Mouse (Mus musculus) limb, embryonic 14.5 days (tissue): Measurements from ENCODE around the gene Nck2. TPM values are rescaled to one million over a fixed set of nuclear protein-coding genes. Genes with fewer than 3 reads are reported as not detected.

Source experiments
- ATAC-seq: fragments of 200-750 bp; cut with Nextera tagmentation; 2 replicates; pipeline ENCODE4 v1.8.0; 2017; ENCODE audit warnings: low read depth, moderate number of reproducible peaks, moderate TSS enrichment; ENCODE audit not compliant: low FRiP score
- DNase-seq: peaks from one replicate; pipeline ENCODE4 v3.0.0-alpha.2; 2015; ENCODE audit warnings: low spot score
- H3K27ac ChIP-seq: fragments of 300-500 bp; sonication (generic); replicated peaks from 2 replicates; pipeline ENCODE4 v1.5.1; 2014; ENCODE audit warnings: low read depth, mild to moderate bottlenecking, low read length, moderate library complexity, mixed read lengths
- H3K27me3 ChIP-seq: fragments of 300-500 bp; sonication (generic); 2 replicates; pipeline ENCODE4 v1.6.1; 2014; ENCODE audit warnings: low read length, mixed read lengths; ENCODE audit not compliant: control insufficient read depth, insufficient read depth
- H3K36me3 ChIP-seq: fragments of 300-500 bp; sonication (generic); 2 replicates; pipeline ENCODE4 v1.6.1; 2014; ENCODE audit warnings: mild to moderate bottlenecking, low read length, moderate library complexity, mixed read lengths; ENCODE audit not compliant: control insufficient read depth, insufficient read depth
- H3K4me1 ChIP-seq: fragments of 300-500 bp; sonication (generic); 2 replicates; pipeline ENCODE4 v1.6.1; 2014; ENCODE audit warnings: antibody characterized with exemption, low read length, mixed read lengths; ENCODE audit not compliant: control insufficient read depth, insufficient read depth
- H3K4me2 ChIP-seq: fragments of 300-500 bp; sonication (generic); replicated peaks from 2 replicates; pipeline ENCODE4 v1.6.1; 2014; ENCODE audit warnings: low read depth, mild to moderate bottlenecking, low read length, moderate library complexity; ENCODE audit not compliant: severe bottlenecking
- H3K4me3 ChIP-seq: fragments of 300-500 bp; sonication (generic); replicated peaks from 2 replicates; pipeline ENCODE4 v1.5.1; 2014; ENCODE audit warnings: low read length
- H3K9ac ChIP-seq: fragments of 300-500 bp; sonication (generic); 2 replicates; pipeline ENCODE4 v1.6.1; 2014; ENCODE audit warnings: mild to moderate bottlenecking, low read depth, low read length, moderate library complexity; ENCODE audit not compliant: severe bottlenecking
- H3K9me3 ChIP-seq: fragments of 300-500 bp; sonication (generic); 2 replicates; pipeline ENCODE4 v1.6.1; 2016; ENCODE audit warnings: low read length; ENCODE audit not compliant: control insufficient read depth
- POLR2A ChIP-seq: fragments of 200-500 bp; IDR thresholded peaks from 2 replicates; pipeline ENCODE4 v1.8.0; 2012; ENCODE audit warnings: inconsistent platforms, mild to moderate bottlenecking, moderate library complexity, borderline replicate concordance; ENCODE audit not compliant: insufficient read depth, insufficient read length; ENCODE audit errors: extremely low read depth
- WGBS: fragments of 180-500 bp; shearing (Covaris S2); extraction: QIAGEN DNeasy Blood & Tissue Kit; methylation state at CpG from one replicate; pipeline ENCODE4 v1.1.7; 2014; 5-methylcytosine and 5-hydroxymethylcytosine counted together
- polyA plus RNA-seq, 2 experiments: library from polyadenylated mRNA; depleted of rRNA in 1 of 2; stranded (reverse) in 1 of 2; unstranded in 1 of 2; fragments of >200 nt; fragmentation: Nextera tagmentation in 1 of 2; extraction: Ambion mirVana in 1 of 2; gene quantifications; 2 replicates each; pipeline versions ENCODE4 v1.2.1 to v1.2.3; 2012 to 2014

Gene Nck2
- polyA plus RNA-seq, 2 experiments: 38.8 to 43.3 TPM

GRCm38 (mm10) chr1:43455196-43455595, 10.8 kb downstream of the Nck2 start:
- no peak overlapping the region for H3K4me2 ChIP-seq
- DNase-seq (no peak), ATAC-seq (no peak)
- peaks cover 5% of the 10 kb centered on the region for H3K4me1 ChIP-seq
- H3K27ac ChIP-seq: no peak overlapping the region
- no peaks in the 10 kb centered on the region for H3K36me3 ChIP-seq
- H3K9ac ChIP-seq: no peak overlapping the region
- no peaks in the 10 kb centered on the region for H3K9me3 ChIP-seq
- TF ChIP-seq POLR2A: no peak
- no peak overlapping the region for H3K4me3 ChIP-seq
- no peaks in the 10 kb centered on the region for H3K27me3 ChIP-seq
- WGBS: 55% methylated on average over 1 of the region's 1 CpGs

DNA sequence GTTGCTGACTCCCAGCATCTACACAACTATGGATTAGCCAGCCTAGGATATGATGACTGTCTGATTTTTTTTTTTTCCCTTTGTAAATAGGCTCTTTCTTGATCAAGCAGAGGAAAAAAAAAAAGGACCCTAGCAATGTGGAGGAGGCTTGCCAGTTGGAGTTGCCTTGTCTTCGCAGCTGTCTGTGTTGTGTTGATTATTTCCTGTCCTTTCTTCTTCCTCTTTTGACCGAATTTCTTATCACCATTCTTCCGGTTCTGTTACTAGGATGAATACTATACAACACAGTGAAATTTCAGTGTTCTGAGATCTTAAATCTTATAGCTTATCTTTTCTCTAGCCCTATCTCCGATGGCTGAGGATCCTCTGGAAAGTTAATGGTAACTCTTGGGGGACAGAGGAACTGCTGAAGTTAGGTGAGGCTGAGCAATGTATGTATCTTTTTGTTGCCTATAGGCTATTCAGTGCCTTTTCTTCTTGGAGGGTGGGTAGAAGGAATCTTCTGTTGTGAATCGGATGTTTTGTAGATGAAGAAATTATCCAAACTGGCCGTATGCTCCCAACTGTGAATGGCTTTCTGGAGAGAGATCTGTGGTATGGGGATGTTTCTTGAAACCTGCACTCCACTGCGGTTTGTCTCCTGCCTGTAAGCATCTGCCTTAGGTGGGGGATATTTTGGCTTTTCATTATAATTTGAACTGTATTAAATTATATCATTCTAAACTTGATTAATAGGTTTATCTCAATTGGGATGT, 12.8 kb downstream of the Nck2 start:
- no peak for TF ChIP-seq POLR2A
- H3K27ac ChIP-seq: no peak overlapping the region
- no peak overlapping the region for H3K4me2 ChIP-seq
- no peaks in the 10 kb centered on the region for H3K27me3 ChIP-seq
- peaks cover 4% of the 10 kb centered on the region; the same call in 1 of the 2 replicates for H3K36me3 ChIP-seq
- H3K4me1 ChIP-seq: peaks cover 5% of the 10 kb centered on the region
- WGBS: 82% methylated on average over 7 of the region's 7 CpGs
- H3K4me3 ChIP-seq: no peak overlapping the region
- DNase-seq: no peak
- H3K9ac ChIP-seq: no peak overlapping the region
- H3K9me3 ChIP-seq: no peaks in the 10 kb centered on the region
- ATAC-seq: no peak

GRCm38 (mm10) chr1:43460468-43460867, 16.1 kb downstream of the Nck2 start:
- Histone ChIP-seq H3K4me2 (no peak overlapping the region), H3K27ac (no peak overlapping the region), H3K36me3 (peaks cover 4% of the 10 kb centered on the region; the same call in 1 of the 2 replicates), H3K27me3 (no peaks in the 10 kb centered on the region), H3K9ac (no peak overlapping the region), H3K9me3 (no peaks in the 10 kb centered on the region), H3K4me1 (peaks cover 24% of the 10 kb centered on the region), H3K4me3 (no peak overlapping the region)
- no peak for DNase-seq
- no peak for ATAC-seq
- 87% methylated on average over 5 of the region's 5 CpGs for WGBS
- no peak for TF ChIP-seq POLR2A

DNA sequence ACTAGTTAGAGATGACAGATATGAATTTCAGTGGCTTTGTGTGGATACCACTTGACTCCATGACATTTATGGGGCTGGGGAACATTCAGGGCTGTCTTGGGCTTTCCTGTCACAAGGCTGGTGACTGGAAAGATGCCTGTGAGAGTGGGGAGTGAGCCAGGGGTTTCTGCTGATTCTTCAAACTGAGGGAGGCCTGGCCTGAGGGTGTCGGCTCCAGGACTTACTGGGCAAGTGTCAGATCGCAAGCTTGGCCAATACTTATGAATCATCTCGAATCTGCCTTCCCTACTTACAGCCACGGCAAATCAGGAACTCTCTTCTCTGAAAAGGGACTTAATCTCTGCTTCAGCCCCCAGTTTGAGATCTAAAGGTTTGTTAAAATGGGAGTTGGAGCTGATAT, 18.3 kb downstream of the Nck2 start:
- 59% methylated on average over 4 of the region's 4 CpGs for WGBS
- no peak for TF ChIP-seq POLR2A
- Histone ChIP-seq H3K4me2 (no peak overlapping the region), H3K27me3 (no peaks in the 10 kb centered on the region), H3K4me1 (peaks cover 39% of the 10 kb centered on the region), H3K9ac (no peak overlapping the region), H3K36me3 (peaks cover 4% of the 10 kb centered on the region; the same call in 1 of the 2 replicates), H3K9me3 (no peaks in the 10 kb centered on the region), H3K27ac (no peak overlapping the region), H3K4me3 (no peak overlapping the region)
- ATAC-seq (no peak), DNase-seq (no peak)

- 66% methylated on average over 11 of the region's 11 CpGs for WGBS
These were observed 19.7 kb downstream of the Nck2 start for GRCm38 (mm10) chr1:43463941-43464682.

More at GRCm38 (mm10) chr1:43463941-43464682, 19.7 kb downstream of the Nck2 start:
- Histone ChIP-seq H3K27me3 (no peaks in the 10 kb centered on the region), H3K4me2 (no peak overlapping the region), H3K4me3 (no peak overlapping the region), H3K4me1 (peaks cover 47% of the 10 kb centered on the region), H3K27ac (no peak overlapping the region), H3K9me3 (no peaks in the 10 kb centered on the region), H3K9ac (no peak overlapping the region), H3K36me3 (peaks cover 4% of the 10 kb centered on the region; the same call in 1 of the 2 replicates)
- DNase-seq (no peak), ATAC-seq (no peak)
- no peak for TF ChIP-seq POLR2A
